Mouse (Mus musculus) adipose tissue, adult 10 weeks (tissue): ENCODE measurements around the gene C1ql2. TPM values are rescaled to one million over a fixed set of nuclear protein-coding genes. Genes with fewer than 3 reads are reported as not detected.

Experiments used
- polyA plus RNA-seq: library from polyadenylated mRNA; stranded (reverse); fragments of 350-450 nt; fragmentation: Illumina TruSeq; extraction: RNeasy Lipid Tissue Mini Kit (QIAGEN cat#74804); gene quantifications from one replicate; pipeline ENCODE4 v1.2.3, GENCODE M21; 2014; ENCODE audit warnings: low read depth, low replicate concordance

The C1ql2 gene
- polyA plus RNA-seq: not detected

GRCm38 (mm10) chr1:120340419-120341171 lies at the start of gene C1ql2:
Gene C1ql2, plus strand, starts transcription at chr1:120340582.

Other genes starting within 250 kb of the C1ql2 start
- 1,902 TPM for gene Dbi, start 219.5 kb upstream of the C1ql2 start, polyA plus RNA-seq
- 4.7 TPM for gene 3110009E18Rik, start 219.4 kb upstream of the C1ql2 start, polyA plus RNA-seq
- 20.6 TPM for gene Steap3, start 67.9 kb upstream of the C1ql2 start, polyA plus RNA-seq
- 0.82 TPM for gene Marco, start 164.4 kb downstream of the C1ql2 start, polyA plus RNA-seq